Mouse (Mus musculus) MEL (cell line): ENCODE results near the gene Sap18b. TPM values are rescaled to one million over a fixed set of nuclear protein-coding genes. Genes with fewer than 3 reads are reported as not detected.
A peak's percentile ranks its signal among the peaks of the same experiment; 100 is the strongest.

Experiments used
- DNase-seq: peaks from one replicate; pipeline ENCODE4 v3.0.0; 2011; ENCODE audit warnings: low read depth, low spot score
- H3K27ac ChIP-seq: 2 replicates; pipeline ENCODE4 v1.5.1; 2012; ENCODE audit warnings: low read depth, mild to moderate bottlenecking, control low read depth, low read length, moderate library complexity; ENCODE audit not compliant: control insufficient read depth
- H3K27me3 ChIP-seq, 2 experiments: fragments of 150-350 bp in 1 of 2; sonication (generic) in 1 of 2; 2 replicates each; pipeline ENCODE4 v1.6.1; 2012; ENCODE audit warnings: low read length in 2 of 2, mild to moderate bottlenecking in 2 of 2, improper control_type of control experiment in 1 of 2, moderate library complexity in 1 of 2; ENCODE audit not compliant: insufficient read depth in 2 of 2, control insufficient read depth in 1 of 2
- H3K36me3 ChIP-seq, 2 experiments: 2 replicates each; pipeline ENCODE4 v1.6.1; 2012 to 2014; ENCODE audit warnings: low read length in 2 of 2, improper control_type of control experiment in 1 of 2, inconsistent platforms in 1 of 2, mild to moderate bottlenecking in 1 of 2; ENCODE audit not compliant: insufficient read depth in 2 of 2, control insufficient read depth in 1 of 2
- H3K4me1 ChIP-seq, 2 experiments: fragments of 150-350 bp in 1 of 2; sonication (generic) in 1 of 2; 2 replicates each; pipeline ENCODE4 v1.6.1; 2012; ENCODE audit warnings: low read length in 2 of 2, improper control_type of control experiment in 1 of 2, mild to moderate bottlenecking in 1 of 2; ENCODE audit not compliant: insufficient read depth in 2 of 2, control insufficient read depth in 1 of 2
- H3K4me3 ChIP-seq, 2 experiments: fragments of 150-350 bp in 1 of 2; sonication (generic) in 1 of 2; 2 replicates each; pipeline ENCODE4 v1.5.1; 2012; ENCODE audit warnings: low read depth in 2 of 2, low read length in 2 of 2, mild to moderate bottlenecking in 2 of 2, moderate library complexity in 2 of 2, control low read depth in 1 of 2, improper control_type of control experiment in 1 of 2; ENCODE audit not compliant: control insufficient read depth in 1 of 2, insufficient read depth in 1 of 2
- H3K79me2 ChIP-seq: 2 replicates; pipeline ENCODE4 v1.6.1; 2012; ENCODE audit warnings: mild to moderate bottlenecking, low read length, moderate library complexity; ENCODE audit not compliant: control insufficient read depth, poor library complexity, insufficient read depth
- H3K9ac ChIP-seq: 2 replicates; pipeline ENCODE4 v1.6.1; 2012; ENCODE audit warnings: low read depth, mild to moderate bottlenecking, control low read depth, low read length, moderate library complexity; ENCODE audit not compliant: control insufficient read depth, poor library complexity, severe bottlenecking
- H3K9me3 ChIP-seq: fragments of 150-350 bp; sonication (generic); replicated peaks from 2 replicates; pipeline ENCODE4 v1.6.1; 2012; ENCODE audit warnings: mild to moderate bottlenecking, low read length, improper control_type of control experiment, moderate library complexity; ENCODE audit not compliant: insufficient read depth
- E2F4 ChIP-seq: IDR thresholded peaks from 2 replicates; pipeline ENCODE4 v1.6.1; 2011; ENCODE audit warnings: low read depth, low read length, improper control_type of control experiment, borderline replicate concordance
- ELF1 ChIP-seq: IDR thresholded peaks from 2 replicates; pipeline ENCODE4 v1.6.1; 2014; ENCODE audit warnings: low read depth, mild to moderate bottlenecking, inconsistent platforms, low read length, improper control_type of control experiment, moderate library complexity
- GABPA ChIP-seq: IDR thresholded peaks from 2 replicates; pipeline ENCODE4 v1.6.1; 2012; ENCODE audit warnings: low read depth, mild to moderate bottlenecking, inconsistent platforms, low read length, improper control_type of control experiment, moderate library complexity
- GATA1 ChIP-seq: IDR thresholded peaks from 2 replicates; pipeline ENCODE4 v1.6.1; 2011; ENCODE audit warnings: low read depth, low read length, improper control_type of control experiment
- MAFK ChIP-seq: IDR thresholded peaks from 2 replicates; pipeline ENCODE4 v1.6.1; 2011; ENCODE audit warnings: low read depth, mild to moderate bottlenecking, low read length, improper control_type of control experiment, borderline replicate concordance
- MAX ChIP-seq: IDR thresholded peaks from 2 replicates; pipeline ENCODE4 v1.6.1; 2011; ENCODE audit warnings: low read length, improper control_type of control experiment
- MYC ChIP-seq: IDR thresholded peaks from 2 replicates; pipeline ENCODE4 v1.6.1; 2011; ENCODE audit warnings: low read depth, mild to moderate bottlenecking, low read length, improper control_type of control experiment, moderate library complexity
- POLR2A ChIP-seq, 2 experiments: IDR thresholded peaks; 2 replicates each; pipeline ENCODE4 v1.6.1; 2011 to 2012; ENCODE audit warnings: low read length in 2 of 2, mild to moderate bottlenecking in 2 of 2, control low read depth in 1 of 2, improper control_type of control experiment in 1 of 2, low read depth in 1 of 2, moderate library complexity in 1 of 2; ENCODE audit not compliant: control insufficient read depth in 1 of 2, insufficient read depth in 1 of 2, poor library complexity in 1 of 2
- RCOR1 ChIP-seq: IDR thresholded peaks from 2 replicates; pipeline ENCODE4 v1.6.1; 2012; ENCODE audit warnings: low read depth, mild to moderate bottlenecking, inconsistent platforms, low read length, improper control_type of control experiment
- SMC3 ChIP-seq: IDR thresholded peaks from 2 replicates; pipeline ENCODE4 v1.6.1; 2011; ENCODE audit warnings: low read depth, low read length, improper control_type of control experiment
- TBP ChIP-seq: IDR thresholded peaks from 2 replicates; pipeline ENCODE4 v1.8.0; 2011; ENCODE audit warnings: low read depth, low read length, improper control_type of control experiment
- UBTF ChIP-seq: IDR thresholded peaks from 2 replicates; pipeline ENCODE4 v1.6.1; 2012; ENCODE audit warnings: low read depth, mild to moderate bottlenecking, inconsistent platforms, low read length, improper control_type of control experiment, moderate library complexity, borderline replicate concordance; ENCODE audit not compliant: insufficient read depth
- USF2 ChIP-seq, 2 experiments: IDR thresholded peaks; 2 replicates each; pipeline ENCODE4 v1.6.1; 2011 to 2012; ENCODE audit warnings: improper control_type of control experiment in 2 of 2, low read length in 2 of 2, borderline replicate concordance in 1 of 2, inconsistent platforms in 1 of 2, low read depth in 1 of 2, mild to moderate bottlenecking in 1 of 2; ENCODE audit not compliant: insufficient read depth in 1 of 2
- ZNF384 ChIP-seq: IDR thresholded peaks from 2 replicates; pipeline ENCODE4 v1.6.1; 2012; ENCODE audit warnings: low read depth, mild to moderate bottlenecking, inconsistent platforms, low read length, improper control_type of control experiment
- polyA plus RNA-seq, 2 experiments: library from polyadenylated mRNA; stranded (reverse) in 1 of 2; unstranded in 1 of 2; fragments of >175 nt in 1 of 2; fragments of >200 nt in 1 of 2; gene quantifications; 2 replicates each; pipeline versions ENCODE4 v1.2.1 to v1.2.4; 2012; ENCODE audit warnings: low replicate concordance in 2 of 2, low read depth in 1 of 2; ENCODE audit not compliant: insufficient read length in 2 of 2, insufficient read depth in 1 of 2, missing spikeins in 1 of 2
- total RNA-seq: library from RNA; depleted of rRNA; stranded (reverse); fragments of 300-350 nt; gene quantifications from 2 replicates; pipeline ENCODE4 v1.2.3, GENCODE M21; 2012

The Sap18b gene
- total and polyA plus RNA-seq, 3 experiments = 182 to 354 TPM; not detected in 1

GRCm38 (mm10) chr8:95802231-95802630 lies 22.9 kb upstream of the Sap18b start:
- Histone ChIP-seq H3K9me3 (no peaks in the 10 kb centered on the region), H3K79me2 (peaks cover 94% of the 10 kb centered on the region), H3K4me1 (peaks cover 3 to 18% of the 10 kb centered on the region in 2 experiments; a peak in 3 of 4 replicates), H3K9ac (no peak overlapping the region), H3K36me3 (peaks cover 30 to 34% of the 10 kb centered on the region in 2 experiments), H3K27ac (no peak overlapping the region), H3K27me3 (no peaks in the 10 kb centered on the region), H3K4me3 (no peak overlapping the region)
- DNase-seq = no peak
- TF ChIP-seq RCOR1 (no peak), E2F4 (no peak), MYC (no peak)

- Histone ChIP-seq H3K9ac (peak overlapping the region; percentile 93), H3K4me3 (peak overlapping the region; percentile 83 to 88), H3K27me3 (no peaks in the 10 kb centered on the region), H3K36me3 (peaks cover 19 to 40% of the 10 kb centered on the region in 2 experiments), H3K27ac (no peak overlapping the region), H3K4me1 (peaks cover 10 to 31% of the 10 kb centered on the region in 2 experiments), H3K9me3 (no peaks in the 10 kb centered on the region), H3K79me2 (peaks cover 67% of the 10 kb centered on the region)
- DNase-seq = no peak
- TF ChIP-seq USF2 (IDR thresholded peaks at IDR 0.05; ENCODE audit: borderline replicate concordance in 1 of 2, insufficient read depth in 1 of 2, low read depth in 1 of 2, low read length in 2 of 2) = no peak
- TF ChIP-seq TBP = no peak
- no peak for TF ChIP-seq MYC
- no peak for TF ChIP-seq RCOR1
- no peak for TF ChIP-seq GABPA
- TF ChIP-seq GATA1 = no peak
- TF ChIP-seq ZNF384 = no peak
- no peak for TF ChIP-seq POLR2A (IDR thresholded peaks at IDR 0.05; ENCODE audit: control insufficient read depth in 1 of 2, insufficient read depth in 1 of 2, low read depth in 1 of 2, low read length in 2 of 2, poor library complexity in 1 of 2)
- TF ChIP-seq ELF1 = no peak
- no peak for TF ChIP-seq SMC3
- TF ChIP-seq MAFK = no peak
Observed at GRCm38 (mm10) chr8:95805482-95805881, 19.7 kb upstream of the Sap18b start.

GRCm38 (mm10) chr8:95806461-95807191 lies 18.5 kb upstream of the Sap18b start:
- Histone ChIP-seq H3K36me3 (peaks cover 13 to 40% of the 10 kb centered on the region in 2 experiments), H3K9me3 (no peaks in the 10 kb centered on the region), H3K27ac (peak overlapping the region; percentile 76), H3K27me3 (no peaks in the 10 kb centered on the region), H3K9ac (peak overlapping the region; percentile 93), H3K4me1 (peaks cover 12 to 31% of the 10 kb centered on the region in 2 experiments), H3K79me2 (peaks cover 57% of the 10 kb centered on the region), H3K4me3 (peak overlapping the region; percentile 83 to 88)
- peak; percentile 60 for DNase-seq
- TF ChIP-seq UBTF = 0 out of 2 replicates have a peak, but pooled peaks have one; percentile 66
- TF ChIP-seq MAX = no peak
- no peak for TF ChIP-seq USF2 (IDR thresholded peaks at IDR 0.05; ENCODE audit: borderline replicate concordance in 1 of 2, insufficient read depth in 1 of 2, low read depth in 1 of 2, low read length in 2 of 2)
- no peak for TF ChIP-seq GABPA
